Mouse (Mus musculus) brain, embryonic 14.5 days (tissue): ENCODE measurements around the gene Cfap97d2.

ENCODE experiments used
- CTCF ChIP-seq: fragments of 200-500 bp; IDR thresholded peaks from 2 replicates; pipeline ENCODE4 v1.5.1; 2012; ENCODE audit warnings: inconsistent platforms, mild to moderate bottlenecking, moderate library complexity, borderline replicate concordance; ENCODE audit not compliant: insufficient read depth, insufficient read length; ENCODE audit errors: extremely low read depth
- POLR2A ChIP-seq: fragments of 200-500 bp; IDR thresholded peaks from 2 replicates; pipeline ENCODE4 v1.6.1; 2012; ENCODE audit warnings: mild to moderate bottlenecking, inconsistent platforms, borderline replicate concordance; ENCODE audit not compliant: poor library complexity, insufficient read depth, insufficient read length, severe bottlenecking; ENCODE audit errors: extremely low read depth

DNA sequence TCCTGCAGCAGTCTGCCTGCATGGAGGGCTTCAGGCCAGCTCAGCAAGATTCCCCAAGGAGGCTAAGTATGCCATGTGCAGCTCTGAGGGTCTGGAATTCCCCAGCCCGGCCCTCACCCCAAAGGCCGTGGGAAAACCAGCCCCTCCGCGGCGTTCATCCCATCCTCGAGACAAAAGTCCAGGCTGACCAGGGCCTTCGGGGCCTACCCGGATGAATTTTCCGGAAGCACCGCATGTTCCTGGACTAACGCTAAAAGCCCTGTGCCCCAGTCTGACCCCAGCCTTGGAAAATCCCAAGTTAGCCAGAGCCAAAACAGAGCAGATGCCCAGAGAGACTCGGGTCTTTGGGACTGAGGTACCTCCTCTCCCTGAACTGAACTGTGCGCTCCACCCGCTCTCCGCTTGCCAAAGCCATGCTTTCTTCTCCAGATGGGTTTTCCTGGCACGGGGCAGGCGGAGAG, 35.6 kb upstream of the Cfap97d2 start:
- TF ChIP-seq CTCF: no peak
- TF ChIP-seq POLR2A: no peak
